Mouse (Mus musculus) B cell, adult 62 days (primary cell): ENCODE results near the gene Gm10696. TPM values are rescaled to one million over a fixed set of nuclear protein-coding genes. Genes with fewer than 3 reads are reported as not detected.

Source experiments
- total RNA-seq: library from RNA; stranded (reverse); gene quantifications from 4 replicates; pipeline ENCODE4 v1.2.4, GENCODE M21; 2023

The Gm10696 gene
- not detected in 4 replicates for total RNA-seq

DNA sequence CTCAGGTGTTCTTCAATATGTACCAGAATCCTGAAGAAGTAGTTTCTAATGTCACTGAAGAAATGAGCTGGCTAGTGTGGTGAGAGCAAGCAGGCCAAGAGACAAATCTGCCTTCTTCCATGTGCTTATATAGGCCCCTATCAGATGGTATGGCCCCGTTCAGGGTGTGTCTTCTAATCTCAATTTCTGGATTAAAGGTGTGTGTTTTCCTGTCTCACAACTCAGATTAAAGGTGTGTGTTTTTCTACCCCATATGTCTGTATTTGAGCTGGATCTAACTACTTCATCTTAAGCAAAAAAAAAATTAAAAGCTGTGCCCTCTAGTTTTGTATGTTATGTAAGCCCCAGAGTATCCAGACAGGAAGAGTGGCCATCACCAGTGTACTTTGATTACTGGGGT lies at the start of gene Gm10696:
TSS of gene Gm10696 (minus strand) at position 101 of the 400 bp plus-strand sequence.

DNA sequence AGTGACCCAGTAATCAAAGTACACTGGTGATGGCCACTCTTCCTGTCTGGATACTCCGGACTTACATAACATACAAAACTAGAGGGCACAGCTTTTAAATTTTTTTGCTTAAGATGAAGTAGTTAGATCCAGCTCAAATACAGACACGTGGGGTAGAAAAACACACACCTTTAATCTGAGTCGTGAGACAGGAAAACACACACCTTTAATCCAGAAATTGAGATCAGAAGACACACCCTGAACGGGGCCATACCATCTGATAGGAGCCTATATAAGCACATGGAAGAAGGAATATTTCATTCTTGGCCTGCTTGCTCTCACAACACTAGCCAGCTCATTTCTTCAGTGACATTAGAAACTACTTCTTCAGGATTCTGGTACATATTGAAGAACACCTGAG lies 18.4 kb upstream of the Gm10696 start, which contains the start of gene Gm5286:
TSS of gene Gm5286 (plus strand) at position 301 of the 400 bp plus-strand sequence.

Other genes with a start within 250 kb of the Gm10696 start
- gene Gm9117, start 234.7 kb downstream of the Gm10696 start, total RNA-seq: not detected in 4 replicates
- not detected in 4 replicates for gene Tdpoz5, start 216.9 kb downstream of the Gm10696 start, total RNA-seq
- gene Gm9125, start 123.3 kb downstream of the Gm10696 start, total RNA-seq: not detected in 4 replicates
- not detected in 4 replicates for gene Gm10697, start 105.5 kb downstream of the Gm10696 start, total RNA-seq
- not detected in 4 replicates for gene Gm5286, start 18.5 kb upstream of the Gm10696 start, total RNA-seq
- gene Gm4778, start 85.8 kb upstream of the Gm10696 start, total RNA-seq: not detected in 4 replicates
- 1.8 to 2.0 TPM (median 1.9 TPM) in 4 replicates for gene Them4, start 131.9 kb upstream of the Gm10696 start, total RNA-seq
- not detected in 4 replicates for gene Them5, start 163.9 kb upstream of the Gm10696 start, total RNA-seq
- not detected in 4 replicates for gene C2cd4d, start 184.2 kb upstream of the Gm10696 start, total RNA-seq
- gene Rorc, start 194.6 kb upstream of the Gm10696 start, total RNA-seq: 0.25 TPM in 1 of 4 replicates, not detected in the others
- not detected in 4 replicates for gene Lingo4, start 220.3 kb upstream of the Gm10696 start, total RNA-seq
- gene Tdrkh, start 235.1 kb upstream of the Gm10696 start, total RNA-seq: 1.1 to 2.9 TPM (median 2.0 TPM) in 4 replicates